Mouse (Mus musculus) heart, postnatal 25 days (tissue): ENCODE results near the gene Stx8. TPM values are rescaled to one million over a fixed set of nuclear protein-coding genes. Genes with fewer than 3 reads are reported as not detected.

Source experiments
- DNase-seq: peaks from one replicate; pipeline ENCODE4 v3.0.0; 2022; ENCODE audit warnings: low spot score
- intact Hi-C: fragments of 180-260 bp; cut with DNase I; formaldehyde crosslinking; loops from one replicate; pipeline ENCODE4 v1.15.1; 2025
- microRNA-seq: library from miRNA; unstranded; fragments of <30 nt; microRNA quantifications from one replicate; pipeline ENCODE4 v1.2.0, GENCODE M21; 2022
- total RNA-seq, 2 experiments: library from RNA; stranded (reverse); gene quantifications; 2 replicates each; pipeline ENCODE4 v1.2.3; 2021

Stx8 gene
- total RNA-seq, 2 experiments from 2014 or later = 26.7 to 30.1 TPM

GRCm38 (mm10) chr11:68250106-68250505, 284.1 kb downstream of the Stx8 start:
- DNase-seq = no peak
- intact Hi-C loops = no loop called here

- no peak for DNase-seq
- intact Hi-C loops = no loop called here
Observed at GRCm38 (mm10) chr11:68253531-68253930, 287.5 kb downstream of the Stx8 start.

Small RNAs within 50 kb of the gene (microRNA-seq; reads per million reads assigned to microRNA genes)
- not detected for gene Mir6406

Other genes starting within 250 kb of the Stx8 start
- not detected for gene Glp2r, start 195.0 kb upstream of the Stx8 start, total RNA-seq
- gene Gsg1l2, start 191.6 kb upstream of the Stx8 start, total RNA-seq = not detected
- gene Dhrs7c, start 168.0 kb upstream of the Stx8 start, total RNA-seq = 100 to 1,000 TPM; 244 to 248 TPM
- gene Usp43, start 44.0 kb upstream of the Stx8 start, total RNA-seq = 1 to 10 TPM; 2.0 to 2.8 TPM
- gene Cfap52, start 542 bp upstream of the Stx8 start, total RNA-seq = not detected